Mouse (Mus musculus) neural tube, embryonic 14.5 days (tissue): Measurements from ENCODE around the gene Col6a5. TPM values are rescaled to one million over a fixed set of nuclear protein-coding genes. Genes with fewer than 3 reads are reported as not detected.

Experiments used
- ATAC-seq: fragments of 200-750 bp; cut with Nextera tagmentation; 2 replicates; pipeline ENCODE4 v1.8.0; 2017; ENCODE audit warnings: low read depth, mild to moderate bottlenecking, moderate TSS enrichment, moderate library complexity
- H3K27ac ChIP-seq: fragments of 300-500 bp; sonication (generic); 2 replicates; pipeline ENCODE4 v1.5.1; 2014; ENCODE audit warnings: low read depth, mild to moderate bottlenecking, control low read depth, low read length, moderate library complexity, mixed read lengths
- H3K27me3 ChIP-seq: fragments of 300-500 bp; sonication (generic); 2 replicates; pipeline ENCODE4 v1.6.1; 2014; ENCODE audit warnings: low read length; ENCODE audit not compliant: control insufficient read depth, insufficient read depth
- H3K36me3 ChIP-seq: fragments of 300-500 bp; sonication (generic); 2 replicates; pipeline ENCODE4 v1.6.1; 2014; ENCODE audit warnings: low read length, mixed read lengths; ENCODE audit not compliant: control insufficient read depth, insufficient read depth
- H3K4me1 ChIP-seq: fragments of 300-500 bp; sonication (generic); 2 replicates; pipeline ENCODE4 v1.6.1; 2014; ENCODE audit warnings: low read length; ENCODE audit not compliant: control insufficient read depth, insufficient read depth
- H3K4me2 ChIP-seq: fragments of 300-500 bp; sonication (generic); 2 replicates; pipeline ENCODE4 v1.6.1; 2014; ENCODE audit warnings: mild to moderate bottlenecking, low read depth, low read length, control low read depth
- H3K4me3 ChIP-seq: fragments of 300-500 bp; sonication (generic); 2 replicates; pipeline ENCODE4 v1.5.1; 2014; ENCODE audit warnings: low read depth, low read length, control low read depth, mixed read lengths
- H3K9ac ChIP-seq: fragments of 300-500 bp; sonication (generic); replicated peaks from 2 replicates; pipeline ENCODE4 v1.6.1; 2014; ENCODE audit warnings: low read depth, mild to moderate bottlenecking, control low read depth, low read length, mixed read lengths
- H3K9me3 ChIP-seq: fragments of 300-500 bp; sonication (generic); 2 replicates; pipeline ENCODE4 v1.6.1; 2016; ENCODE audit warnings: low read length; ENCODE audit not compliant: control insufficient read depth
- WGBS: fragments of 180-500 bp; shearing (Covaris S2); extraction: QIAGEN DNeasy Blood & Tissue Kit; methylation state at CpG from one replicate; pipeline ENCODE4 v1.1.7; 2014; 5-methylcytosine and 5-hydroxymethylcytosine counted together
- polyA plus RNA-seq: library from polyadenylated mRNA; unstranded; fragments of >200 nt; fragmentation: Nextera tagmentation; extraction: Ambion mirVana; gene quantifications from 2 replicates; pipeline ENCODE4 v1.2.1, GENCODE M21; 2014

The Col6a5 gene
- polyA plus RNA-seq, 1 experiment from 2014 or later = 0.46 TPM

- Histone ChIP-seq H3K4me1 (no peaks in the 10 kb centered on the region), H3K9me3 (no peaks in the 10 kb centered on the region), H3K9ac (no peak overlapping the region), H3K27me3 (no peaks in the 10 kb centered on the region), H3K27ac (no peak overlapping the region), H3K4me3 (no peak overlapping the region), H3K36me3 (no peaks in the 10 kb centered on the region), H3K4me2 (no peak overlapping the region)
- ATAC-seq = no peak
- 88% methylated on average over 4 of the region's 4 CpGs for WGBS
These were observed 79.7 kb downstream of the Col6a5 start for GRCm38 (mm10) chr9:105880743-105881142.

- Histone ChIP-seq H3K27me3 (no peaks in the 10 kb centered on the region), H3K4me3 (no peak overlapping the region), H3K9me3 (no peaks in the 10 kb centered on the region), H3K9ac (no peak overlapping the region), H3K4me1 (no peaks in the 10 kb centered on the region), H3K4me2 (no peak overlapping the region), H3K36me3 (no peaks in the 10 kb centered on the region), H3K27ac (no peak overlapping the region)
- no peak for ATAC-seq
- 72% methylated on average over 11 of the region's 11 CpGs for WGBS
These were observed 81.9 kb downstream of the Col6a5 start for GRCm38 (mm10) chr9:105878365-105879108.

GRCm38 (mm10) chr9:105876124-105876523, 84.3 kb downstream of the Col6a5 start:
- no peaks in the 10 kb centered on the region for H3K27me3 ChIP-seq
- 85% methylated on average over 4 of the region's 4 CpGs for WGBS
- H3K27ac ChIP-seq = no peak overlapping the region
- H3K36me3 ChIP-seq = no peaks in the 10 kb centered on the region
- H3K9me3 ChIP-seq = no peaks in the 10 kb centered on the region
- no peak overlapping the region for H3K4me2 ChIP-seq
- ATAC-seq = no peak
- no peak overlapping the region for H3K9ac ChIP-seq
- H3K4me3 ChIP-seq = no peak overlapping the region
- H3K4me1 ChIP-seq = no peaks in the 10 kb centered on the region

GRCm38 (mm10) chr9:105871643-105872042, 88.8 kb downstream of the Col6a5 start:
- Histone ChIP-seq H3K4me2 (no peak overlapping the region), H3K9me3 (no peaks in the 10 kb centered on the region), H3K9ac (no peak overlapping the region), H3K4me1 (no peaks in the 10 kb centered on the region), H3K27ac (no peak overlapping the region), H3K27me3 (no peaks in the 10 kb centered on the region), H3K36me3 (no peaks in the 10 kb centered on the region), H3K4me3 (no peak overlapping the region)
- no peak for ATAC-seq
- WGBS = 81% methylated on average over 14 of the region's 14 CpGs

- no peaks in the 10 kb centered on the region for H3K36me3 ChIP-seq
- ATAC-seq = peak; percentile 49; the same call in 1 of the 2 replicates
These were observed 102.7 kb downstream of the Col6a5 start for GRCm38 (mm10) chr9:105857773-105858172.

GRCm38 (mm10) chr9:105852778-105853065, 107.7 kb downstream of the Col6a5 start:
- Histone ChIP-seq H3K36me3 (no peaks in the 10 kb centered on the region), H3K9me3 (no peaks in the 10 kb centered on the region), H3K4me3 (no peak overlapping the region), H3K4me2 (no peak overlapping the region), H3K9ac (no peak overlapping the region), H3K27ac (no peak overlapping the region), H3K4me1 (no peaks in the 10 kb centered on the region), H3K27me3 (no peaks in the 10 kb centered on the region)
- WGBS = 88% methylated on average over 1 of the region's 1 CpGs
- no peak for ATAC-seq

More at GRCm38 (mm10) chr9:105857773-105858172, 102.7 kb downstream of the Col6a5 start:
- Histone ChIP-seq H3K27ac (no peak overlapping the region), H3K4me1 (no peaks in the 10 kb centered on the region), H3K4me2 (no peak overlapping the region), H3K27me3 (no peaks in the 10 kb centered on the region), H3K4me3 (no peak overlapping the region), H3K9me3 (no peaks in the 10 kb centered on the region), H3K9ac (no peak overlapping the region)
- WGBS = 15% methylated on average over 6 of the region's 6 CpGs

- H3K27ac ChIP-seq = no peak overlapping the region
- no peaks in the 10 kb centered on the region for H3K9me3 ChIP-seq
- no peaks in the 10 kb centered on the region for H3K36me3 ChIP-seq
- H3K27me3 ChIP-seq = no peaks in the 10 kb centered on the region
- no peak overlapping the region for H3K9ac ChIP-seq
- 84% methylated on average over 14 of the region's 14 CpGs for WGBS
- no peak overlapping the region for H3K4me2 ChIP-seq
- H3K4me1 ChIP-seq = no peaks in the 10 kb centered on the region
- no peak for ATAC-seq
- H3K4me3 ChIP-seq = no peak overlapping the region
These were observed 108.2 kb downstream of the Col6a5 start for GRCm38 (mm10) chr9:105852015-105852777.

GRCm38 (mm10) chr9:105851011-105851410, 109.4 kb downstream of the Col6a5 start:
- Histone ChIP-seq H3K9ac (no peak overlapping the region), H3K4me1 (no peaks in the 10 kb centered on the region), H3K27me3 (no peaks in the 10 kb centered on the region), H3K36me3 (no peaks in the 10 kb centered on the region), H3K9me3 (no peaks in the 10 kb centered on the region), H3K4me2 (no peak overlapping the region), H3K27ac (no peak overlapping the region), H3K4me3 (no peak overlapping the region)
- no peak for ATAC-seq
- 95% methylated on average over 3 of the region's 3 CpGs for WGBS

GRCm38 (mm10) chr9:105848396-105848795, 112.0 kb downstream of the Col6a5 start:
- Histone ChIP-seq H3K4me3 (no peak overlapping the region), H3K27ac (no peak overlapping the region), H3K4me2 (no peak overlapping the region), H3K9me3 (no peaks in the 10 kb centered on the region), H3K4me1 (no peaks in the 10 kb centered on the region), H3K27me3 (no peaks in the 10 kb centered on the region), H3K36me3 (no peaks in the 10 kb centered on the region), H3K9ac (no peak overlapping the region)
- 77% methylated on average over 4 of the region's 4 CpGs for WGBS
- ATAC-seq = no peak
